Mouse (Mus musculus): ENCODE data around the gene Hist1h2ab. TPM values are rescaled to one million over a fixed set of nuclear protein-coding genes. Genes with fewer than 3 reads are reported as not detected.
"Not testable (repeated sequence)": the region's sequence is repeated elsewhere in the genome, so short reads cannot be mapped to it uniquely, and the experiment has no call there.

Hist1h2ab gene
- polyA plus RNA-seq, 1 experiment from 2014 or later = 23.1 TPM

DNA sequence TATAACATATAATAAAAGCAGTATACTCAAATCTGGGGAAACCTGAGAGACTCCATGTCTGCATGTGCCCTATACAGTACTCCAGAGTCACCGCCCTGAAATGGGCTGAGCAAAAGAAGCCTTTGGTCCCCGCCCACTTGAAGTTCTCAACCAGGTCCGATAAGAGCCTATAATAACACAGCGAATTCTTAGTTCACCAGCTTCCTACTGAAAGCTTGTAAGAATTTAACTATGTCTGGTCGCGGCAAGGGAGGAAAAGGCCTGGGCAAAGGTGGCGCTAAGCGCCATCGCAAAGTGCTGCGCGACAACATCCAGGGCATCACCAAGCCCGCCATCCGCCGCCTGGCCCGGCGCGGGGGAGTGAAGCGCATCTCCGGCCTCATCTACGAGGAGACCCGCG is 5.9 kb downstream of the Hist1h2ab start, which contains the start of gene Hist1h4b:
Gene Hist1h4b, plus strand, starts transcription at position 224 of the 400 bp plus-strand sequence.
- under 1% methylated on average over 19 of the region's 22 CpGs for WGBS
- no peaks in the 10 kb centered on the region for H3K9me3 ChIP-seq (replicated peaks)
- no peaks in the 10 kb centered on the region for H3K36me3 ChIP-seq
- H3K27me3 ChIP-seq = no peaks in the 10 kb centered on the region
- H3K9ac ChIP-seq = 0 out of 2 replicates have a peak within 1 kb of the TSS, but pooled peaks have one; percentile 23
- H3K4me1 ChIP-seq = peaks cover 23% of the 10 kb centered on the region; the same call in 1 of the 2 replicates
- ATAC-seq (ENCODE audit: insufficient number of reproducible peaks, low FRiP score, low TSS enrichment, low read depth) = peak; percentile 82
- H3K27ac ChIP-seq (replicated peaks) = peak within 1 kb of the TSS; percentile 92
- peak within 1 kb of the TSS; percentile 41 for H3K4me3 ChIP-seq (replicated peaks)
- peak within 1 kb of the TSS; percentile 60 for H3K4me2 ChIP-seq (replicated peaks)

DNA sequence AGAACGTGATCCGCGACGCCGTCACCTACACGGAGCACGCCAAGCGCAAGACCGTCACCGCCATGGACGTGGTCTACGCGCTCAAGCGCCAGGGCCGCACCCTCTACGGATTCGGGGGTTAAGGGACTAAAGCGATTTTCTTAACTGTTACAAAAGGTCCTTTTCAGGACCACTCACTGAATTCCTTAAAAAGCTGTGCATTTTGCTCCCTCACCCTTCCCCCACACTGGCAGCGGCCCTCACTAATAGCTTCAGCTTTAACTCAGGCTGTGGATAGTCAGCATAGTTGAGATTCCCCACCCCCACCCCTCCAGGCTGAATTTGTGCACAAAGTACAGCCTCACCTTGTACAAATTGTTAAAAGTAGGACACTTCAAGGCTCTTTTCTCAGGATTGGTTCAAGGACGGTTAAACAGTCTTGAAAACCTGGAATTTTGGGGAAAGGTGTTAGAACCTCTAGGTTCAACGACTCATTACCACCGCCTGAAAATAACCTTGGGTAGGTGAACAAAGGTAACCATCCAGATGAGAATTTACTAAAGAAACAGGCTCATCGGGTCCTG is 6.4 kb downstream of the Hist1h2ab start:
- no peak for ATAC-seq (ENCODE audit: insufficient number of reproducible peaks, low FRiP score, low TSS enrichment, low read depth)
- H3K4me3 ChIP-seq (replicated peaks) = peak overlapping the region; percentile 41
- 0 out of 2 replicates have a peak overlapping the region, but pooled peaks have one; percentile 23 for H3K9ac ChIP-seq
- no peaks in the 10 kb centered on the region for H3K27me3 ChIP-seq
- 2% methylated on average over 16 of the region's 23 CpGs for WGBS
- no peaks in the 10 kb centered on the region for H3K36me3 ChIP-seq
- peak overlapping the region; percentile 92 for H3K27ac ChIP-seq (replicated peaks)
- no peaks in the 10 kb centered on the region for H3K9me3 ChIP-seq (replicated peaks)
- peaks cover 23% of the 10 kb centered on the region; the same call in 1 of the 2 replicates for H3K4me1 ChIP-seq
- peak overlapping the region; percentile 60 for H3K4me2 ChIP-seq (replicated peaks)

- H3K4me2 ChIP-seq (replicated peaks) = peak overlapping the region; percentile 60; the same call in 1 of the 2 replicates
- 51% methylated on average over 3 of the region's 3 CpGs for WGBS
Observed at GRCm38 (mm10) chr13:23757921-23758320, 7.0 kb downstream of the Hist1h2ab start.

DNA sequence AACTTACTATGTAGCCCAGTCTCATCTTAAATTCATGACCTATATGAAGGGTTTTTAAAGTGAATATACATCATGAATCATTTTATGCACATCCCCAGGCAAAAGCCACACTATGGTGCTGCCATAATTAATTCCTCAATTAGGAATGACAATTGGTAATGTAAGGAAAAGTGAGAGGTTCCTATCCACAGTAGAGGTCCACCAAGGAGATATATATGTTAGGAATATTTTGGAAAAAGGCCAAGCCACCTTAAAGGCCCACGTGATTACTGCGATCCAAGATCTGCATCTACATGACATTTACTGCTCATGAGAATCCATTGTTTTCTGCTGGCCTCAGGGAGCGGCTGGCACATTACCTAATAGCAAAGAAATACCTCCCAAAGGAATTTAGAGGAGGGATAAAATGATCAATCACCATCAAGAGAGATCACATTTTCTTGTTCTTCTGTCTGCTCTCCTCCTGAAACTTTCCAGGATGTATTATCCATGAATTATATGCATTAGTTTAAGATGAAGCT is 8.4 kb downstream of the Hist1h2ab start:
- WGBS = 73% methylated on average over 3 of the region's 3 CpGs
- peaks cover 30% of the 10 kb centered on the region for H3K4me1 ChIP-seq

More at GRCm38 (mm10) chr13:23757921-23758320, 7.0 kb downstream of the Hist1h2ab start:
- Histone ChIP-seq H3K27me3 (no peaks in the 10 kb centered on the region), H3K9ac (no peak overlapping the region), H3K36me3 (no peaks in the 10 kb centered on the region), H3K9me3 (replicated peaks) (no peaks in the 10 kb centered on the region), H3K4me3 (replicated peaks) (peak overlapping the region; percentile 41; the same call in 1 of the 2 replicates), H3K4me1 (peaks cover 19% of the 10 kb centered on the region; the same call in 1 of the 2 replicates), H3K27ac (replicated peaks) (no peak overlapping the region)
- no peak for ATAC-seq (ENCODE audit: insufficient number of reproducible peaks, low FRiP score, low TSS enrichment, low read depth)

DNA sequence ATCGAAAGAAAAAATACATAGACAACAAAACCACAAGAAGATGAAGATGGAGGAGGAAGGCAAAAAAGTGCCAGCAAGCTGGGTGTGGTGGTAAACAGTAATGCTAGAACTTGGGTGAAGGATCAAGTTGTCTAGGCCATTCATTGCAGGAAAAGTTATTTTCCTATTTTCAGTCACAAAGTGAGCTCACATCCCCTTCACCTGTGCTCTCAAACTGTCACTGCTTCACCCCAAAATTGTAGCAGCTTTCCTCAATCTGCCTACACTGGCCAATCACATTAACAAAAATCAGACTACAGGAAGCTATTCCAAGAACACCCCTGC is 9.0 kb downstream of the Hist1h2ab start:
- Histone ChIP-seq H3K4me3 (replicated peaks) (peak overlapping the region; percentile 58), H3K9me3 (replicated peaks) (no peaks in the 10 kb centered on the region), H3K27ac (replicated peaks) (peak overlapping the region; percentile 96), H3K9ac (no peak overlapping the region), H3K4me2 (replicated peaks) (peak overlapping the region; percentile 84), H3K36me3 (no peaks in the 10 kb centered on the region), H3K27me3 (no peaks in the 10 kb centered on the region), H3K4me1 (peaks cover 36% of the 10 kb centered on the region)
- WGBS = 73% methylated on average over 1 of the region's 1 CpGs
- ATAC-seq (ENCODE audit: insufficient number of reproducible peaks, low FRiP score, low TSS enrichment, low read depth) = no peak

More for the DNA sequence above, 8.4 kb downstream of the Hist1h2ab start:
- Histone ChIP-seq H3K4me2 (replicated peaks) (no peak overlapping the region), H3K27ac (replicated peaks) (no peak overlapping the region), H3K27me3 (no peaks in the 10 kb centered on the region), H3K9me3 (replicated peaks) (no peaks in the 10 kb centered on the region), H3K9ac (no peak overlapping the region), H3K36me3 (no peaks in the 10 kb centered on the region), H3K4me3 (replicated peaks) (no peak overlapping the region)
- ATAC-seq (ENCODE audit: insufficient number of reproducible peaks, low FRiP score, low TSS enrichment, low read depth) = no peak

DNA sequence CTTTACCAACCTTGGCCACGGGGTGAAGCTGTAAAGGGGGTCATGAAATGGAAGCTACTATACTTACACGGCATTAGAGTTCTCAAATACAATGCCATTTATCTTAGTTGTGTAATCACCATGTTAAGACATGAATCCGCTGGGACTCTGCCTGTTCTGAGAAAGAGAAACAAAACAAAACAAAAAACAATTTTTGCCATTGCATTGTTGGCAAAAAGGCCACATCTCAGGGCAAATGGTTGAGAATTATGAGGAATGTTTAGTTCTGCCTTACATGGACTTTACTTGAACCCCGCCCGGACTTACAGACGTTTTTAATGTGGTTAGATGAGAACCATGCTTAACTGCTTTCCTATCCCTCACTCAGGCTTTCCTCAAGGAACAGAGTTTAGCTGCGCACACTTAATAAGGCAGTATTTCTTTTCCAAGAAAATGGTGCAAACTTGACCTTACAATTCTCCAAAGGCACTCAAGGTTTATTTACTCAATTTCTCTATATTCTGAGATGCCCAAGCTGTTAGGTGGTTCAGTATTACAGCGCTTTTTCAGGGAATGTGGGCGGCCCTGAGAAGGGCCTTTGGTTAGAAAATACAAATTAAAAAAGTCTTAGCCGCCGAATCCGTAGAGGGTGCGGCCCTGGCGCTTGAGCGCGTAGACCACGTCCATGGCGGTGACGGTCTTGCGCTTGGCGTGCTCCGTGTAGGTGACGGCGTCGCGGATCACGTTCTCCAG is 9.5 kb downstream of the Hist1h2ab start:
- Histone ChIP-seq H3K27me3 (no peaks in the 10 kb centered on the region), H3K9ac (peak overlapping the region; percentile 45), H3K36me3 (no peaks in the 10 kb centered on the region), H3K4me3 (replicated peaks) (peak overlapping the region; percentile 58), H3K9me3 (replicated peaks) (no peaks in the 10 kb centered on the region), H3K27ac (replicated peaks) (peak overlapping the region; percentile 96), H3K4me2 (replicated peaks) (peak overlapping the region; percentile 84), H3K4me1 (peaks cover 37% of the 10 kb centered on the region)
- ATAC-seq (ENCODE audit: insufficient number of reproducible peaks, low FRiP score, low TSS enrichment, low read depth) = no peak
- 2% methylated on average over 21 of the region's 27 CpGs for WGBS

DNA sequence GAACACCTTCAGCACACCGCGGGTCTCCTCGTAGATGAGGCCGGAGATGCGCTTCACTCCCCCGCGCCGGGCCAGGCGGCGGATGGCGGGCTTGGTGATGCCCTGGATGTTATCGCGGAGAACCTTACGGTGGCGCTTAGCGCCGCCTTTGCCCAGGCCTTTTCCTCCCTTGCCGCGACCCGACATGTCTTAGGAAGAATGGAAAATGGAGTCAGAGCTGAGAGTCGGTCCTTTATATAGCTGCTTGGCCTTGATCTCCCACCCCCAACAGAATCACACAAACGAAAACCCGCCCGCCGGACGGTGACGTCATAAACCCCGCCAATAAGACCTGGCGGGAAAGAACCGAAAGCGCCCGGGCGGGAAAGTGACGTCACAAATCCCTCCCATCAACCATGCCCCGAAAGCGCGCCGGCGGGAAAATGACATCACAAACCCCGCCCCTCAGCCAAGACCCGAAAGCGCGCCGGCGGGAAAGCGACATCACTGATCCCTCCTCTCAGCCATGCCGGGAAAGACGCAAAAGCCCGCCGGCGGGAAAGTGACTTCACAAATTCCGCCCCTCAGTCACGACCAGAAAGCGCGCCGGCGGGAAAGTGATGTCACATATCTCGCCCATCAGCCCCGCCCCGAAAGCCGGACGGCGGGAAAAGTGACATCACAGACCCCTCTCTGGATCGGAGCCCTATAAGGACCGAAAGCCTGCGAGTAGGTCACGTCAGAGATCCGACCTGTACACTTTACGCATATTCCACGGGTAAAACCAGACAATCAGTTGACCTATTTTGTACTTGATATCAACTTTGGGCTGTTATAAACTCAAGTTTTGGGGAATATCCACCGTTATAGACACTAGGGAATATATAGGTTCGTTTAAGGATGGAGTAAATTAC is 10.3 kb downstream of the Hist1h2ab start, which contains the start of gene Hist1h4a:
Gene Hist1h4a, minus strand, starts transcription at position 259 of the 893 bp plus-strand sequence.
- Histone ChIP-seq H3K4me1 (peaks cover 37% of the 10 kb centered on the region), H3K27ac (replicated peaks) (peak within 1 kb of the TSS; percentile 96), H3K9me3 (replicated peaks) (no peaks in the 10 kb centered on the region), H3K4me3 (replicated peaks) (peak within 1 kb of the TSS; percentile 58), H3K36me3 (no peaks in the 10 kb centered on the region), H3K27me3 (no peaks in the 10 kb centered on the region), H3K4me2 (replicated peaks) (peak within 1 kb of the TSS; percentile 84), H3K9ac (peak within 1 kb of the TSS; percentile 45)
- peak; percentile 81 for ATAC-seq (ENCODE audit: insufficient number of reproducible peaks, low FRiP score, low TSS enrichment, low read depth)
- WGBS = under 1% methylated on average over 68 of the region's 72 CpGs

DNA sequence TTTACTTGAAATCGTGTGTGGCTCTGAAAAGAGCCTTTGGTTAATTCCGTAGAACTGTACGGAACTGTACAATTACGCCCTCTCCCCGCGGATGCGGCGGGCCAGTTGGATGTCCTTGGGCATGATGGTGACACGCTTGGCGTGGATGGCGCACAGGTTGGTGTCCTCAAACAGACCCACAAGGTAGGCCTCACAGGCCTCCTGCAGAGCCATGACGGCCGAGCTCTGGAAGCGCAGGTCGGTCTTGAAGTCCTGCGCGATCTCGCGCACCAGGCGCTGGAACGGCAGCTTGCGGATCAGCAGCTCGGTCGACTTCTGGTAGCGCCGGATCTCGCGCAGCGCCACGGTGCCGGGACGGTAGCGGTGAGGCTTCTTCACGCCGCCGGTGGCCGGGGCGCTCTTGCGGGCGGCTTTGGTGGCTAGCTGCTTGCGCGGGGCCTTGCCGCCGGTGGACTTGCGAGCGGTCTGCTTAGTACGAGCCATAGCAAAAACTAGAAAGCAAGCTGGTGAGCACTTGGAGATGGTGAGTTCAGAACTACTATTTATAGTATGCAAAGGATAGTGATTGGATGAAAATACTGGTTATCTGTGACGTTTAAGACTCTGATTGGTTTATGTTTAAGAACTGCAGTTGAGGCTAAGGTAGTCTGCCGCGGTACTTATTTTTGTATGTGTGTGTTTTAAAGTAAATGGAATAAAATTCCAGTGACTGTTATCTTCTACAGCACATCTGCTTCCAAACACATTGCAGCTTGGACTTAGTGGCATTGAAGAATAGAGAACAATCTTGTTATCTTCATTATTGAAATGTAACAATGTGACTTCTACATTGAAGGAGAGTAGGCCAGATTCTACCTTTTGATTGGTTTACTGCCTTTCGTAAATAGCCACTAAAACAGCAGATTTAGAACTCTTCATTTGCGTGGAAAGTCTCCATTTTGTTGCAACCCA is 11.2 kb downstream of the Hist1h2ab start, which contains the start of gene Hist1h3a:
Gene Hist1h3a, minus strand, starts transcription at position 516 of the 951 bp plus-strand sequence.
- H3K36me3 ChIP-seq; H3K27me3 ChIP-seq; H3K9me3 ChIP-seq (replicated peaks): not testable (repeated sequence)
- Histone ChIP-seq H3K4me3 (replicated peaks) (peak within 1 kb of the TSS; percentile 58), H3K4me2 (replicated peaks) (peak within 1 kb of the TSS; percentile 84), H3K27ac (replicated peaks) (peak within 1 kb of the TSS; percentile 96), H3K9ac (peak within 1 kb of the TSS; percentile 29), H3K4me1 (peaks cover 37% of the 10 kb centered on the region)
- whole genome bisulfite sequencing = under 1% methylated on average over 29 of the region's 52 CpGs
- peak; percentile 63 for ATAC-seq (ENCODE audit: insufficient number of reproducible peaks, low FRiP score, low TSS enrichment, low read depth)

- Histone ChIP-seq H3K4me1 (peaks cover 32% of the 10 kb centered on the region), H3K4me2 (replicated peaks) (peak overlapping the region; percentile 84), H3K9ac (0 out of 2 replicates have a peak overlapping the region, but pooled peaks have one; percentile 21), H3K9me3 (replicated peaks) (no peaks in the 10 kb centered on the region), H3K36me3 (no peaks in the 10 kb centered on the region), H3K4me3 (replicated peaks) (peak overlapping the region; percentile 58), H3K27me3 (no peaks in the 10 kb centered on the region), H3K27ac (replicated peaks) (peak overlapping the region; percentile 96)
- WGBS = 2% methylated on average over 10 of the region's 10 CpGs
- ATAC-seq (ENCODE audit: insufficient number of reproducible peaks, low FRiP score, low TSS enrichment, low read depth) = no peak
Observed at GRCm38 (mm10) chr13:23763242-23763585, 12.3 kb downstream of the Hist1h2ab start.

Data from embryonic facial prominence, embryonic 15.5 days (tissue).